Comparison of ENCODE assay signal across 15 mouse cellular contexts in the genomic region with DNA sequence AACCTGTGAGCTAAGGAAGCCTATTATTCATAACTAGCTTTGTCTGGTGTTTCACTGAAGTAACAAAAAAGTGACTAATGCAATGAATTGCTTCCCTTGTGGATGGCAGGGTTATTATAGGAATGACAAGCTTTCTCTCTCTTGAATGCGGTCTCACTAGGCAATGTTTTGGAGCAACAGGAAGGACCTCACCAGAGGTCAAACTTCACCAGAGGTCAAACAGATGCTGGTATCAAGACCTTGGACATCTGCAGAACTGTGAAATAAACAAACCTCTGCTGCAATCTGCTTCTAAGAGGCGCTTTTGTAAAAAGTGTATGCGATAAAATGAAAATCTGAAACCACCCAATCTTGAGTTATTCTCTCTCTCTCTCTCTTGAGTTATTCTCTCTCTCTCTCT. TPM values are rescaled to one million over a fixed set of nuclear protein-coding genes. Genes with fewer than 3 reads are reported as not detected.
"Had no signal": no experiment of that assay in that cellular context is flagged by ENCODE, and none has a peak within 500 bp of the region (broad histone marks: within the 10 kb centered on the region; RNA-seq: fewer than 3 reads in every experiment).

No protein-coding gene starts in this region.

- H3K4me1 ChIP-seq: limb, embryonic 10.5 days; liver, embryonic 13.5 days; megakaryocyte, embryonic 14.5 days; midbrain, embryonic 15.5 days; neural tube, embryonic 12.5 days had no signal

- ATAC-seq: liver, postnatal 0 days; midbrain, embryonic 15.5 days had no signal

- H3K9me3 ChIP-seq: limb, embryonic 10.5 days; liver, embryonic 13.5 days; lung, embryonic 15.5 days; megakaryocyte, embryonic 14.5 days; midbrain, embryonic 15.5 days; neural tube, embryonic 12.5 days had no signal

- H3K4me3 ChIP-seq: layer of hippocampus, adult 2 months; limb, embryonic 10.5 days; liver, embryonic 13.5 days; lung, embryonic 15.5 days; megakaryocyte, embryonic 14.5 days; midbrain, embryonic 15.5 days; neural tube, embryonic 12.5 days had no signal

- H3K27me3 ChIP-seq: liver, embryonic 13.5 days; lung, embryonic 15.5 days; megakaryocyte, embryonic 14.5 days; midbrain, embryonic 15.5 days; neural tube, embryonic 12.5 days had no signal

- H3K27ac ChIP-seq: limb, embryonic 10.5 days; liver, embryonic 13.5 days; lung, embryonic 15.5 days; macrophage; midbrain, embryonic 15.5 days; neural tube, embryonic 12.5 days; stomach, postnatal 0 days had no signal

- H3K36me3 ChIP-seq: limb, embryonic 10.5 days; liver, embryonic 13.5 days; lung, embryonic 15.5 days; midbrain, embryonic 15.5 days; neural tube, embryonic 12.5 days had no signal

- H3K4me2 ChIP-seq: liver, embryonic 13.5 days; lung, embryonic 15.5 days; midbrain, embryonic 11.5 days; midbrain, embryonic 15.5 days; neural tube, embryonic 12.5 days had no signal

- H3K9ac ChIP-seq: liver, embryonic 13.5 days; liver, postnatal 0 days; lung, embryonic 15.5 days; midbrain, embryonic 15.5 days; neural tube, embryonic 12.5 days had no signal

- DNase-seq: liver, embryonic 13.5 days; liver, postnatal 0 days; lung, postnatal 14 days; thymus, postnatal 4 days had no signal

RNA-seq across cellular contexts. Expression of gene Il33, which starts 42.2 kb away (rescaled TPM):
- total RNA-seq: monocyte, adult 5-6 weeks; neutrophil, adult 5-6 weeks had no signal
- polyA plus RNA-seq: macrophage had no signal
